Mouse (Mus musculus) C2C12 (cell line): ENCODE results near the gene Cyp4f40. TPM values are rescaled to one million over a fixed set of nuclear protein-coding genes. Genes with fewer than 3 reads are reported as not detected.
A peak's percentile ranks its signal among the peaks of the same experiment; 100 is the strongest.
"Not testable (repeated sequence)": the region's sequence is repeated elsewhere in the genome, so short reads cannot be mapped to it uniquely, and the experiment has no call there.

ENCODE experiments used
- H3K27me3 ChIP-seq: one replicate; pipeline ENCODE4 v1.6.1; 2011; ENCODE audit not compliant: control insufficient read depth, insufficient read depth, insufficient read length
- H3K36me3 ChIP-seq: one replicate; pipeline ENCODE4 v1.6.1; 2011; ENCODE audit not compliant: control insufficient read depth, insufficient read depth
- H3K4me3 ChIP-seq: one replicate; pipeline ENCODE4 v1.5.1; 2011; ENCODE audit warnings: mild to moderate bottlenecking, control low read depth; ENCODE audit not compliant: poor library complexity, insufficient read depth, severe bottlenecking
- H3K79me2 ChIP-seq: one replicate; pipeline ENCODE4 v1.6.1; 2011; ENCODE audit not compliant: control insufficient read depth, insufficient read depth
- H3K79me3 ChIP-seq: one replicate; pipeline ENCODE4 v1.6.1; 2011; ENCODE audit warnings: low read depth, control low read depth
- H3ac ChIP-seq: one replicate; pipeline ENCODE3; 2011; ENCODE audit warnings: low read depth; ENCODE audit not compliant: control insufficient read depth, insufficient read length
- CEBPB ChIP-seq: IDR thresholded peaks from one replicate; pipeline ENCODE4 v1.6.1; 2011; ENCODE audit warnings: low read depth, mild to moderate bottlenecking, control low read depth, moderate library complexity
- CTCF ChIP-seq: IDR thresholded peaks from one replicate; pipeline ENCODE4 v1.5.1; 2011; ENCODE audit not compliant: control insufficient read depth, insufficient read depth, insufficient read length
- FOSL1 ChIP-seq: IDR thresholded peaks from one replicate; pipeline ENCODE4 v1.8.0; 2011; ENCODE audit warnings: mild to moderate bottlenecking, low read length; ENCODE audit not compliant: poor library complexity, insufficient read depth, severe bottlenecking
- MAX ChIP-seq: IDR thresholded peaks from one replicate; pipeline ENCODE4 v1.6.1; 2011; ENCODE audit warnings: mild to moderate bottlenecking, control low read depth
- MYOD1 ChIP-seq: IDR thresholded peaks from one replicate; pipeline ENCODE4 v1.6.1; 2011; ENCODE audit warnings: low read depth; ENCODE audit not compliant: control insufficient read depth, insufficient read length
- MYOG ChIP-seq: IDR thresholded peaks from one replicate; pipeline ENCODE4 v1.6.1; 2011; ENCODE audit not compliant: control insufficient read depth, insufficient read length; ENCODE audit errors: extremely low read depth
- USF1 ChIP-seq: IDR thresholded peaks from one replicate; pipeline ENCODE4 v1.6.1; 2011; ENCODE audit warnings: low read depth, mild to moderate bottlenecking, control low read depth, moderate library complexity
- polyA plus RNA-seq: library from polyadenylated mRNA; unstranded; fragments of >200 nt; fragmentation: generic; extraction: Trizol; gene quantifications from one replicate; pipeline ENCODE4 v1.2.1, GENCODE M21; 2012; ENCODE audit warnings: missing spikeins

The Cyp4f40 gene
- polyA plus RNA-seq, 1 experiment = 0.13 TPM

GRCm38 (mm10) chr17:32631936-32632335, 26.8 kb upstream of the Cyp4f40 start:
- H3K4me3 ChIP-seq = no peak overlapping the region
- no peaks in the 10 kb centered on the region for H3K79me2 ChIP-seq
- peaks cover 4% of the 10 kb centered on the region for H3K27me3 ChIP-seq
- H3K36me3 ChIP-seq = no peaks in the 10 kb centered on the region
- no peak overlapping the region for H3ac ChIP-seq
- H3K79me3 ChIP-seq = no peaks in the 10 kb centered on the region
- no peak for TF ChIP-seq MYOG
- no peak for TF ChIP-seq USF1
- TF ChIP-seq CTCF = no peak
- TF ChIP-seq MYOD1 = no peak
- TF ChIP-seq CEBPB = no peak

DNA sequence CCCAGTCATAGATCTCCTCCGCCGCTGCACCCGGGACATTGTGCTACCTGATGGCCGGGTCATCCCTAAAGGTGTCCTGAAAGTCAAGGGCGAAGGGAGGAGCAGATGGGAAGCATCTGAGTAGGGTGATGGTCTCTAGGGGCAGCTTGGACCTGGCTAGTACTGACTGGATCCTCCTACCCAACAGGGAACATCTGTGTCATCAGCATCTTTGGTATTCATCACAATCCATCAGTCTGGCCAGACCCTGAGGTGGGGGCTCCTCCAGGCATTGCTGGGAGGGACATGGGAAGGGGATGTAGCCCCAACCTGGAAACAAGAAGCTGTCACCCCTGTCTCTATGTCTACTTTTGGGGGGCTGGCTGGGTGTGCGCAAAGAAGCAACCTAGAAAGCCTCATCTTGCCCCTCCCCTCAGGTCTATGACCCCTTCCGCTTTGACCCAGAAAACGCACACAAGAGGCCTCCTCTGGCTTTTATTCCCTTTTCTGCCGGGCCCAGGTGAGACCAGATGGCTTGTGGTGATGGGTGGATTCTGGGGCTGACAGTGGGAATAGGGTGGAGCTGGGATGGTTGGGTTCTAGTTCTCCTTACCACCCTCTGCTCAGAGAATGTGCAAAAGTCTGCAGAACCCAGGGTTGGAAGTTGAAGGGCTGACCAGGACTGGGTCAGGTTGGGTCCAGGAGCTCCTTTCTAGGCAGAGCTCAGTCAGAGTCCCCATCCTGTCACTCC, 24.3 kb upstream of the Cyp4f40 start:
- not testable (repeated sequence) for H3K79me2 ChIP-seq, H3ac ChIP-seq, H3K79me3 ChIP-seq, H3K36me3 ChIP-seq, H3K27me3 ChIP-seq, H3K4me3 ChIP-seq

DNA sequence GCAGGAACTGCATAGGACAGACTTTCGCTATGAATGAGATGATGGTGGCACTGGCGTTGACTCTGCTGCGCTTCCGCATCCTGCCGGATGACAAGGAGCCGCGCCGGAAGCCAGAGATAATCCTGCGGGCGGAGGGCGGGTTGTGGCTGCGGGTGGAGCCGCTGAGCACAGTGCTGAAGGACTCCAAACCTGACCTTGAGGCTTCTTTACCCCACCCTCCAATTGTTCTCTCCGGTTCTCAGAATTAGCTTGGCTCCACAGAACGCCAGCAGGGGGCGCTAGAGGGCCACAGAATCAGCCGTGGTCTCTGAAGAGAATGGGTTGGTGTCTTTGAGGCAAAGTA, 23.8 kb upstream of the Cyp4f40 start:
- TF ChIP-seq USF1 (no peak), FOSL1 (no peak), MAX (no peak), CEBPB (no peak), MYOD1 (no peak), CTCF (peak; percentile 40), MYOG (no peak)
- no peak overlapping the region for H3K4me3 ChIP-seq
- no peaks in the 10 kb centered on the region for H3K79me3 ChIP-seq
- no peak overlapping the region for H3ac ChIP-seq
- H3K27me3 ChIP-seq = peaks cover 7% of the 10 kb centered on the region
- H3K79me2 ChIP-seq = no peaks in the 10 kb centered on the region
- H3K36me3 ChIP-seq = no peaks in the 10 kb centered on the region

DNA sequence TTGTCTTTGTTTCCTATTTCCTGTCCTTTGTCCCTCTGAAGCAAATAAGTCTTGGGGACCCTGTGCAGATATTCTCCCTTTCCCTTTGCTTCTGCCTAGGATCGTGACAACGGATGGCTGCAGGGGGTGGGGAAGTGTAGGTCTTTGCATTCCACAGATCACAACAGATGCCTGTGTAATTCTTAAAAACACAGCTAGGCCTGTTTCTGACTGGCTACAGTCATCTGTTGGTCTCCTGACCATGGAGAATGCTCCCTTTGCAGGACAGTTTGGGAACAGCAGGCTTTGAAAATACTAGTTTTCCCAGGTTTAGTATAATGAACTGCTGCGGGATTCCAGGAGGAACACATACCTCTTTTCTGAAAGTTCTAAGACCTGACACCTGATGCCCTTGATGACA, 22.4 kb upstream of the Cyp4f40 start:
- no peak overlapping the region for H3ac ChIP-seq
- H3K4me3 ChIP-seq = no peak overlapping the region
- H3K27me3 ChIP-seq = peaks cover 7% of the 10 kb centered on the region
- no peaks in the 10 kb centered on the region for H3K79me2 ChIP-seq
- H3K36me3 ChIP-seq = no peaks in the 10 kb centered on the region
- TF ChIP-seq MAX (no peak), CEBPB (no peak), MYOD1 (no peak), CTCF (no peak), MYOG (no peak)
- no peaks in the 10 kb centered on the region for H3K79me3 ChIP-seq

- H3K36me3 ChIP-seq = no peaks in the 10 kb centered on the region
- H3K79me3 ChIP-seq = no peaks in the 10 kb centered on the region
- TF ChIP-seq MAX = no peak
- TF ChIP-seq USF1 = no peak
- TF ChIP-seq MYOG = no peak
- TF ChIP-seq MYOD1 = no peak
- TF ChIP-seq CTCF = no peak
- no peak for TF ChIP-seq FOSL1
- TF ChIP-seq CEBPB = no peak
- H3K27me3 ChIP-seq = peaks cover 7% of the 10 kb centered on the region
- no peak overlapping the region for H3ac ChIP-seq
- no peak overlapping the region for H3K4me3 ChIP-seq
- H3K79me2 ChIP-seq = no peaks in the 10 kb centered on the region
Observed at GRCm38 (mm10) chr17:32637151-32637550, 21.5 kb upstream of the Cyp4f40 start.

DNA sequence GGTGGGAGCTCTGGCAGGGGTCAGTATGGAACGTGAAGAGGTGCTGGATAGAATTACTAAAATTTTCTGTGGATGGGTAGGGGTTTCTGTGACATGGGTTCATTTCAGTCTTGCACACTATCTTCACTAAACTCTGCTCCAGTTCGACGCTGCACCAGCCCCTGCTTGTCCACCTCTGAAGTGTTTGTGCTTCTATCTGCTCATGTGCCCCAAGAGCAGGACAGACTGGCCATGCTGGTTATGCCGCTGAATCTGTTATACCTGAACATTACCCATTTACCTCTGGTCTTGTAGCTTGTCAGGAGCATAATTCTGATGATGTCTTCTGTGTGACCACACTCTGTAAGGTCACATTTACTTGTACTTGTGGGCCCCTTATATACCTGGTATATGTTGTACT, 12.1 kb upstream of the Cyp4f40 start:
- Histone ChIP-seq H3K36me3 (no peaks in the 10 kb centered on the region), H3K4me3 (no peak overlapping the region), H3K27me3 (peaks cover 4% of the 10 kb centered on the region), H3ac (no peak overlapping the region), H3K79me2 (no peaks in the 10 kb centered on the region), H3K79me3 (no peaks in the 10 kb centered on the region)
- no peak for TF ChIP-seq FOSL1

- Histone ChIP-seq H3K79me3 (no peaks in the 10 kb centered on the region), H3K4me3 (no peak overlapping the region), H3ac (no peak overlapping the region), H3K36me3 (no peaks in the 10 kb centered on the region), H3K79me2 (no peaks in the 10 kb centered on the region), H3K27me3 (no peaks in the 10 kb centered on the region)
- TF ChIP-seq MYOG = no peak
- TF ChIP-seq MYOD1 = no peak
- TF ChIP-seq USF1 = no peak
- no peak for TF ChIP-seq CEBPB
- no peak for TF ChIP-seq MAX
- TF ChIP-seq FOSL1 = no peak
- TF ChIP-seq CTCF = no peak
Observed at GRCm38 (mm10) chr17:32653860-32654259, 4.8 kb upstream of the Cyp4f40 start.
